Mouse (Mus musculus): ENCODE data around the gene Hbb-y. TPM values are rescaled to one million over a fixed set of nuclear protein-coding genes. Genes with fewer than 3 reads are reported as not detected.

Hbb-y gene
- polyA plus RNA-seq (2017; shearing (Covaris generic)) = not detected

DNA sequence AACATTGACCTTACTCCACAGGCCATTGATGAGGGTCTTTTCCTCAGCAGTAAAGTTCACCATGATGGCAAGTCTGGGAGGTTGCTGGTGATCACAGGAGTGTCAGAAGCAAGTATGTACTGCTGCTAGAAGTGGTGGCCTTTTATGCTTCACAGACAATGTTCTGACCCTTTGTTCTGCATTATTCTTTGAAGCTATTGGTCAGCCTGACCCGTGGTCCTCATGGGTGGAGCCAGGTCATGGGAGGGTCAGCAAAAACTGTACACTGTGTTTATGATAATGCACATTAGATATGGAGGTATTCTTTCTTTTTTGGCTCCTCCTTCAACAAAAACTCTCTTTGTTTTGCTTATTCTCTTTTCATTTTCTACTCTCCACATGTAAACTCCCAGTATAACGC, at the start of gene Hbb-y:
TSS of gene Hbb-y (minus strand) at position 127 of the 400 bp plus-strand sequence.

DNA sequence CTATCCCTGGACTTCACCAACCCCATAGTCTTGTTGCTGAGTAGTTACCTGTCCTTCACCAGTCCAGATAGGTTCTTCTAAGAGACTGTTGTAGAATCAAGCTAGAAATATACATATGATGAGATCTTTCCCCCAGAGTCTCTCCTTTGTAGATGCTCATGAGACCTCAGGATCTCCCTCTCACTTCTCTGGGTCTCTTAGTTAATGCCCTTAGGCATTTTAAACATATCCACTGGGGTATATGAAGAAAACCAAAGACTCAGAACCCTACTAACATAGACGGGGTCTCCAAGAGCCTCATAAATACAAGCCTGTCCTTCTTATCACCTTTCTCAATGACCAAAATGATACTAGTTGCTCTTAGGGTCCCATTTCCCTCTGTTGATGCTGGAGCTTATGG, 41.4 kb upstream of the Hbb-y start, which contains the start of gene Olfr64:
TSS of gene Olfr64 (minus strand) at position 101 of the 400 bp plus-strand sequence.

GRCm38 (mm10) chr7:103886152-103886551, 33.1 kb upstream of the Hbb-y start, which contains the start of gene Olfr66:
TSS of gene Olfr66 (minus strand) at chr7:103886252.

DNA sequence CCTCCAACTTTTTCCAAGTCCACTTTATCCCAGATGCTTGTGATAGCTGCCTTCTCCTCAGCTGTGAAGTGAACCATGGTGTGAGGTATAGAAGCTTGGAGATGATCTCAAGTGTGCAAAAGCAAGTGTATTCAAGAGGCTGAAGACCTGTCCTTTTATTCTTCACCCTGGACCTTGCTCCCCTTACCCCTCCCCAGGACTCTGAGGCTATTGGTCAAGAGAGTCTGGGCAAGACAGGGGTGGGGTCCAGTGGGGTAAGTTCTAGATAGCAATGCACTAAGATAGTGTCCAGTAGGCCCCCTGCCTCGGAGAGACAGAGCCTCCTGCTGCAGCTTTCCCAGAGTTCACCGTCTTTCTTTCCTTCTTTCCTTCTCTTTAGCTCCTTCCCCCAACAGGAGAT, 10.0 kb downstream of the Hbb-y start, which contains the start of gene Hbb-bh1:
TSS of gene Hbb-bh1 (minus strand) at position 131 of the 400 bp plus-strand sequence.

DNA sequence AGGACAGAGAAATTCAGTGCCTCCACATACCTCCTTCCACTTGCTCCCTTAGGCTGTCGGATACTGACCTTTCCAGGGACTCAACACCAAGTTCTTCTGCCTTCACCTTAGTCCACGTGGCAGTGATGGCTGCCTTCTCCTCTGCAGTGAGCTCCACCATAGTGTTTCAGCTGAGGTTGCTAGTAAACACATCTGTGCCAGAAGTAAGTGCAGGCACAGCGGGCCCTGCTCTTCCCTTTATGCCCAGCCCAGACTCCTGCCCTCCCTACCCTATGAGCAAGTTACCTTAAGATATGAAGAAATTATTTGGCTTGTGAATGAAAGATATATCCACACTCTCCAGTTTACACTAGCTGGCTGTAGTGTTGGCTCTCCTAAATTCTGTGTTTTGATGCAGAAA, 12.7 kb downstream of the Hbb-y start, which contains the start of gene Hbb-bh2:
TSS of gene Hbb-bh2 (minus strand) at position 253 of the 400 bp plus-strand sequence.

DNA sequence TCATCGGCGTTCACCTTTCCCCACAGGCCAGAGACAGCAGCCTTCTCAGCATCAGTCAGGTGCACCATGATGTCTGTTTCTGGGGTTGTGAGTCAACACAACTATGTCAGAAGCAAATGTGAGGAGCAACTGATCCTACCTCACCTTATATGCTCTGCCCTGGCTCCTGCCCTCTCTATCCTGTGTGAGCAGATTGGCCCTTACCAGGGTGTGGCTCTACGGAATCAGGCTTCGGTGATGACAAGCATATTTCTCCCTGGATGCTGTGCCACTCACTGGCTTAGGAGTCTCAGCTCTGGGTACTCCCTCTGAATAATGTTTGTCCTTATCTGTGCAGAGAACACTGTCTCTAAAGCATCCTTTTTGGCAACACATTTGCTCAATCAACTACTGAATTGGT, 25.2 kb downstream of the Hbb-y start, which contains the start of gene Hbb-bs:
TSS of gene Hbb-bs (minus strand) at position 289 of the 400 bp plus-strand sequence.

DNA sequence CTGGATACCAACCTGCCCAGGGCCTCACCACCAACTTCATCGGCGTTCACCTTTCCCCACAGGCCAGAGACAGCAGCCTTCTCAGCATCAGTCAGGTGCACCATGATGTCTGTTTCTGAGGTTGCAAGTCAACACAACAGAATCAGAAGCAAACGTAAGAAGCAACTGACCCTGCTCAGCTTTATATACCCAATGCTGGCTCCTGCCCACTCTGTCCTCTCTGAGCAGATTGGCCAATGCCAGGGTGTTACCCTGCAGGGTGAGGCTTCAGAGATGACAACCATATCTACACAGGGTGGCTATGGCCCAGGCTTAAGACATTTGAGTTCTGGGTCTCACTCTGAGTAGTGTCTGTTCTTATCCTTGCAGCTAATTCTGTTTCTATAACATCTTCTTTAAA, 39.2 kb downstream of the Hbb-y start, which contains the start of gene Hbb-bt:
TSS of gene Hbb-bt (minus strand) at position 231 of the 400 bp plus-strand sequence.

Other genes with a start within 250 kb of the Hbb-y start
- 0.12 TPM for gene Olfr620, start 240.7 kb downstream of the Hbb-y start, polyA plus RNA-seq (2017; shearing (Covaris generic))
- not detected for gene Olfr622, start 210.5 kb downstream of the Hbb-y start, polyA plus RNA-seq (2017; shearing (Covaris generic))
- gene Olfr623, start 189.5 kb downstream of the Hbb-y start, polyA plus RNA-seq (2017; shearing (Covaris generic)) = not detected
- gene Olfr624, start 182.0 kb downstream of the Hbb-y start, polyA plus RNA-seq (2017; shearing (Covaris generic)) = not detected
- not detected for gene Olfr625-ps1, start 170.5 kb downstream of the Hbb-y start, polyA plus RNA-seq (2017; shearing (Covaris generic))
- gene Olfr243, start 138.5 kb downstream of the Hbb-y start, polyA plus RNA-seq (2017; shearing (Covaris generic)) = not detected
- not detected for gene Olfr628, start 122.8 kb downstream of the Hbb-y start, polyA plus RNA-seq (2017; shearing (Covaris generic))
- not detected for gene Olfr629, start 108.3 kb downstream of the Hbb-y start, polyA plus RNA-seq (2017; shearing (Covaris generic))
- not detected for gene Olfr630, start 95.9 kb downstream of the Hbb-y start, polyA plus RNA-seq (2017; shearing (Covaris generic))
- gene Olfr69, start 81.6 kb downstream of the Hbb-y start, polyA plus RNA-seq (2017; shearing (Covaris generic)) = not detected
- gene Olfr68, start 73.5 kb downstream of the Hbb-y start, polyA plus RNA-seq (2017; shearing (Covaris generic)) = 0.09 TPM
- gene Olfr67, start 61.4 kb downstream of the Hbb-y start, polyA plus RNA-seq (2017; shearing (Covaris generic)) = not detected
- gene Hbb-bt, start 39.2 kb downstream of the Hbb-y start, polyA plus RNA-seq (2017; shearing (Covaris generic)) = 19.9 TPM
- 82.8 TPM for gene Hbb-bs, start 25.1 kb downstream of the Hbb-y start, polyA plus RNA-seq (2017; shearing (Covaris generic))
- gene Hbb-bh2, start 12.7 kb downstream of the Hbb-y start, polyA plus RNA-seq (2017; shearing (Covaris generic)) = not detected
- gene Hbb-bh1, start 10.1 kb downstream of the Hbb-y start, polyA plus RNA-seq (2017; shearing (Covaris generic)) = not detected
- not detected for gene Olfr66, start 33.0 kb upstream of the Hbb-y start, polyA plus RNA-seq (2017; shearing (Covaris generic))
- gene Olfr64, start 41.3 kb upstream of the Hbb-y start, polyA plus RNA-seq (2017; shearing (Covaris generic)) = not detected
- not detected for gene Olfr65, start 50.3 kb upstream of the Hbb-y start, polyA plus RNA-seq (2017; shearing (Covaris generic))
- gene Olfr631, start 75.6 kb upstream of the Hbb-y start, polyA plus RNA-seq (2017; shearing (Covaris generic)) = not detected
- gene Olfr632, start 81.1 kb upstream of the Hbb-y start, polyA plus RNA-seq (2017; shearing (Covaris generic)) = not detected
- not detected for gene Olfr633, start 91.2 kb upstream of the Hbb-y start, polyA plus RNA-seq (2017; shearing (Covaris generic))
- gene Olfr635, start 117.9 kb upstream of the Hbb-y start, polyA plus RNA-seq (2017; shearing (Covaris generic)) = 0.04 TPM
- gene Olfr638, start 145.5 kb upstream of the Hbb-y start, polyA plus RNA-seq (2017; shearing (Covaris generic)) = not detected
- gene Olfr639, start 164.1 kb upstream of the Hbb-y start, polyA plus RNA-seq (2017; shearing (Covaris generic)) = not detected
- not detected for gene Olfr640, start 172.4 kb upstream of the Hbb-y start, polyA plus RNA-seq (2017; shearing (Covaris generic))
- gene Olfr641, start 182.2 kb upstream of the Hbb-y start, polyA plus RNA-seq (2017; shearing (Covaris generic)) = not detected
- gene Olfr642, start 199.4 kb upstream of the Hbb-y start, polyA plus RNA-seq (2017; shearing (Covaris generic)) = 0.06 TPM
- gene 4930516K23Rik, start 208.2 kb upstream of the Hbb-y start, polyA plus RNA-seq (2017; shearing (Covaris generic)) = not detected
- gene Olfr644, start 218.7 kb upstream of the Hbb-y start, polyA plus RNA-seq (2017; shearing (Covaris generic)) = not detected
- gene Olfr645, start 232.2 kb upstream of the Hbb-y start, polyA plus RNA-seq (2017; shearing (Covaris generic)) = not detected